Mouse (Mus musculus): ENCODE data around the gene Oaz2.

Oaz2 gene

DNA sequence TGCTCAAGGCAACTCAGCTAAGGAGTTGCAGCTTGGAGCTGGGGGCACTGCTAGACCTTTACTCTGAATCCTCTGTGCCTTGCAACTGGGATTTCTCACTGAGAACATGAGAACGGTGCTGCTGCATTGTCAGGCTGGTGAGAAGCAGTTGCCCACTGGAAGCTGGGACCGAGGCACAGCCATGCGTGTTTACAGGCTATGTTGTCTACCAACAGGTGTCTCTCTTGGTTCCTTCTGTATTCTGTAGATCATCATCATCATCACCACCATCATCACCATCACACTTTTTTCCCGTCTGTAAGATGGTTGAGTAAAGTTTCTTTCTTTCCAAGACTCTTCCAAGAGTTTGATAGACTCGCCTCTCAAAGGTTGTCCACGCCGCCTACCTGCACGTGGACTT lies at the start of gene Oaz2:
Gene Oaz2 (plus strand): TSS at position 301 of the 400 bp plus-strand sequence.
- no peak for DNase-seq (ENCODE audit: low spot score in 2 of 2)

DNA sequence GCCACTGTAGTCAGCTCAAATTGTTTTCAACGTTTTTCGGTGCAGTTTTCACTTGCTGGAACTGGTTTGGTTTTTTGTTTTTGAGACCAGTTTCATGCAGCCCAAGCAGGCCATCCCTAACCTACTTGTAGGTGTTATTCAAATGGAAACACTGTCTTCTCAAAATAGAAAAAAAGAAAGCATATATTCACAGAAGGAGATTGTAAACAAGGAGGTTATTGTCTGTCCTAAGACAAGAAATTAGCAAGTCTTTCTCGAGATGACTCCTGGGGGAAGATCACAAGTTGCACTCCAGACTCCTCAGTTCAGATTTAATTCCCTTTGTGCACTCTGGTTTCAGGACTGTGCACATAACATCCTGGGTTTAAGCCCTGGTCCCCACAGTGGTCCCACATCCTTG lies 48.5 kb upstream of the Oaz2 start:
- no peak for DNase-seq (ENCODE audit: low spot score in 2 of 2)

DNA sequence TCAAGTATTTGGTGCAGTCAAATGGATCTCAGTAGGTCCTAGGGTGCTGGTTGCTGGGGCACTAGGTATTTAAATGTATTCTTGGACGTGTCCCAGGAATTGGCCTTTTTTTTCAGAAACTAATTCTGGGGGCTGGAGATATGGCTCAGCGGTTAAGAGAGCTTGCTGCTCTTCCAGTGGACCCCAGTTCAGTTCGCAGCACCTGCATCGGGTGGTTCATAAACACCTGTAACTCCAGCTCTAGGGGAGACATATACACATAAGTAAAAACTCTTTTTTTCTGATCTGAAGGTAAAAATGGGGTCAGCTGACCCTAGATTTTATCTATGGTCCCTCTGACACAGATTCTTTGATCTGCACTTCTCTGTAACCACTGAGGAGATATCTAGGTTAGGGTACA lies 46.6 kb upstream of the Oaz2 start:
- no peak for DNase-seq (ENCODE audit: low spot score in 2 of 2)

GRCm38 (mm10) chr9:65621666-65622065 lies 46.1 kb upstream of the Oaz2 start:
- DNase-seq (ENCODE audit: low spot score in 2 of 2) = no peak

DNA sequence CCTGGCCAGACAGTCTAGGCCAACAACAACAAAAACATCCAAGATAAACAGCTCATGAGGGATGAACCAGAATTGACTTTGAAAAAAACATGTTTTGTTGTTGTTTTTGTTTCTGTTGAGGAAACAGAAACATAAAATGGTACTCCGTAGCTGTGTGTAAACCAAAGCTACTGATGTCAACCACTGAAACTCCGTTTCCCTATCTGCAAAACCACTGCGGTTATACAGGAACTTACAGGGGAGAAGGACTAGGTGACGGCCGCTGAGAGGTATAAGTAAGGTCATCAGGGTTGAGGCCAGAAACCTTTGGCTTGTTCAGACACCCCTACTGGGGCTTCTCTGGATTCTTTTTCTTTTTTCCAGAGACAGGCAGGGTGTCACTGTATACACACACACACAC lies 45.0 kb upstream of the Oaz2 start:
- DNase-seq (ENCODE audit: low spot score in 2 of 2) = no peak

GRCm38 (mm10) chr9:65624266-65624665 lies 43.5 kb upstream of the Oaz2 start:
- no peak for DNase-seq (ENCODE audit: low spot score in 2 of 2)

DNA sequence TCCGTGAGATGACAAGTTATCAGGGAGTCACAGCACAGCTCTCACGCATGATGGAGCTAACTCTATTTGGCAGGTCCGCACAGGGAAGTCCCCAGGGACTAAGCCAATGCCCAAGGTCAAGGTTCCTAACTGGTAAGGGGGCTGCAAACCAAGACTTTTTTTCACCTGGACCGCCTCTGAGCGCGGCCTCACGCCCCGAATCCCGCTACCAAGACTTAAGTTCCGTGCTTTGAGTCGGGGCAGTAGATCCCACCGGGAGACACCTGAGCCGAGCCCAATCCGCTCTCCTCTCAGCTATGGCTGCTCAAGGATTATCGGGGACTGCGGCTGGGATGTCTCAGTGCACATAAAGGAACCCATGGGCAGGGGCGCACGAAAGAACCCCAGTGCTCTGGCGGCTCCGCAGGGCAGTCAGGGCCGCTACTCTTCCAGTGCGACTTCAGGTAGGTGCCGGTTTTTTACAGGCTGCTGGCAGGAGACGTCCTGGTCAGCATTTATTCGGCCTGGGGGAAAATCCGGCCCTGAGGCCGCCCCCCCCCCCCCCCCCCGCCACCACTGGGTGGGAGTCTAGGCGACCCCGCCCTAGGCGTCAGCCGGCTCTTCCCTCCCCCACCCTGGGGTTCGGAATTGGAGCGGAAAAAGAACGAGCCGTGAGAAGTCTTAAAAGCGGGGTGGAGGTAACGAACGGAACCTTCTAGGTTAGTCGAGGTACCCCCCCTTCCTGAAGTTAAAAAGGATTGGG lies 38.6 kb upstream of the Oaz2 start, which contains the start of gene Rbpms2:
Gene Rbpms2 (plus strand): TSS at position 624 of the 742 bp plus-strand sequence.
- DNase-seq (ENCODE audit: low spot score in 2 of 2) = no peak

- peak in 1 of 2 experiments; percentile 6 for DNase-seq (ENCODE audit: low spot score in 2 of 2)
These were observed 37.8 kb upstream of the Oaz2 start for GRCm38 (mm10) chr9:65629767-65630630.

- no peak for DNase-seq (ENCODE audit: low spot score in 2 of 2)
These were observed 37.0 kb upstream of the Oaz2 start for GRCm38 (mm10) chr9:65630631-65631353.

GRCm38 (mm10) chr9:65631354-65632021 lies 36.3 kb upstream of the Oaz2 start:
- no peak for DNase-seq (ENCODE audit: low spot score in 2 of 2)

DNA sequence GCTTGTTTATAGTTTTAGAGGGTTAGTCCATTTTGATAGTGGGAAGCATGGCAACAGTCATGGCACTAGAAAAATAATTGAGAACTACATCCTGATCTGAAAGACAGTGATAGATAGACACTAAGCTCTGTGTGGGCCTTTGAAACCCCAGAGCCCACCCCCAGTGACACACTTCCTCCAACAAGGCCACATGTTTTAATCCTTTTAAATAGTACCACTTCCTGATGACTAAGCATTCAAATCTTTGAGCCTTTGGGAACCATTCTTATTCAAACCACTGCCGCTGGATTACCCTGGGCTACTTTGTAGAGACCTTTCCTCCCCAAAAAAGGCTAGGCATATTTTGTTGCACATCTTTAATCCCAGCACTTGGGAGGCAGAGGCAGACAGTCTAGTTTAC lies 32.0 kb upstream of the Oaz2 start:
- no peak for DNase-seq (ENCODE audit: low spot score in 2 of 2)

DNA sequence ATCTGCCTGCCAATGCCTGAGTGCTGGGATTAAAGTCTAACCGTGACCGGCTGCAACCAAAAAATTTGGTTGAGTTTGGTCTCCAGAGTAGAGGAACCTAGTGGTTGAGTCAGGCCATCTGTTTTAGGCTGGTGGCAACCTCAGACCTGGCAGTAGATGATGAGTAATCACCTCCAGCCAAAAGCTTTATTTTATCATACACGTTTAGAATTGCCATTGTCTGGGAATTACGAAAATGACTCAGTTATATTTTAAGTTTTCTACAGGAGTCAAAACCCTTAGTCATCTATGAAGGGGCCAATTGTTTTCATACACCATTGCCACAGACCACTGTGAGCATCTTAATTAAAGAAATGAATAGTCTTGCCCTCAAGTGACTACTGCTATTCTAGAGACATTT lies 30.9 kb upstream of the Oaz2 start:
- no peak for DNase-seq (ENCODE audit: low spot score in 2 of 2)

- DNase-seq (ENCODE audit: low spot score in 2 of 2) = no peak
These were observed 28.7 kb upstream of the Oaz2 start for GRCm38 (mm10) chr9:65639065-65639464.

- no peak for DNase-seq (ENCODE audit: low spot score in 2 of 2)
These were observed 26.9 kb upstream of the Oaz2 start for GRCm38 (mm10) chr9:65640838-65641410.

GRCm38 (mm10) chr9:65641446-65642052 lies 26.3 kb upstream of the Oaz2 start:
- no peak for DNase-seq (ENCODE audit: low spot score in 2 of 2)

- DNase-seq (ENCODE audit: low spot score in 2 of 2) = no peak
These were observed 25.3 kb upstream of the Oaz2 start for GRCm38 (mm10) chr9:65642546-65642945.

DNA sequence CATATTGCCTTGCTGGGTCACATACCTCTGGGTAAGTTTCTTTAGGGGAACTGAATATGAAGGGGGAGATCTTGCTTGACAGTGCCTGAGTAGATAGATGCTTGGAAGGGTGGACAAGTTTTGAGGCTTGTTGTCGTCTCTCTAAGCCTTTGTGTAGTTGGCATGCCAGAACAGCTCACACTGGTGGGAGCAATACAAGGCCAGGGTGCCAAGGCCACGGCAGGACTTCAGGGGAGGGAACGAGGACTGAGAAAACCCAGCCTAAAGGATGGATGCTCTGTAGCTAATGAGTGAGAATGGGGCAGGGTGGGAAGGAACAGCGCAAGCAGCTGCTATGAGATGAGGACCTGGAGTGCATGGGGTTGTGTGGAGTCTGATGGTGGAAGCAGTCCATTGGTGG lies 22.8 kb upstream of the Oaz2 start:
- DNase-seq (ENCODE audit: low spot score in 2 of 2) = no peak

- DNase-seq (ENCODE audit: low spot score in 2 of 2) = no peak
These were observed 21.8 kb upstream of the Oaz2 start for GRCm38 (mm10) chr9:65645984-65646383.

DNA sequence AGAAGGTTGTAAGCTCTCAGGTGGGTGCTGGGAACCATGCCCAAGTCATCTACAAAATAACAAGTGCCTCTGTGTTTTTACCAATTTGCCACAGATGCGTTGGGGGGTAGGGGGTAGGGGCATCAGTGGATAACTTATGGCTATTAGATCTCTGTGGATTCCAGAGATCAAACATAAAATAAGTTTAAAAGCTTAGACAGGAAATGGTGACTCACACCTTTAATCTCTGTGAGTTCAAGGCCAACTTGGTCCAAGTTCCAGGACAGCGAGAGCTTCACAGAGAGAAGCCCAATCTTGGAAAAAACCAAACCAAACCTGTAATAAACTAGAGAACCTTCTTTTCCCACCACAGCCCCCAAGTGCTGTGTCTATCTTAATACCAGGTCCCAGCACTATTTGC lies 21.0 kb upstream of the Oaz2 start:
- DNase-seq (ENCODE audit: low spot score in 2 of 2) = no peak

DNA sequence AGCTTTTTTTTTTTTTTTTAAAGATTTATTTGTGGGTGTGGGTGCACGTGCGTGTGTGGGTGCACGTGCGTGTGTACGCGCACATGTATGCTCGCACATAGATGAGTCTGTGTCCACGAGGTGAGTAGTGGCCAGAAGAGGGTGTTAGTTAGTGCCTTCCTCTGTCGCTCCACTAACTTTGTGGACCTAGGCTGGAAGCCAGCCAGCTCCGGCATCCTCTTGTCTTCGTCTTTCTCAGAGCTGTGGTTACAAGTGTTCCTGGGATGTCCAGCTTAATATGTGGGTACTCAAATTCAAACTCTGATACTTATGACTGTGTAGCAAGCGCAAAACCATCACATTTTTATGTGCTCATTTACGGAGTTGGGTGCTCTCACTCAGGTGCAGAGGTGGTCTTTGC lies 19.1 kb upstream of the Oaz2 start:
- DNase-seq (ENCODE audit: low spot score in 2 of 2) = no peak

GRCm38 (mm10) chr9:65649997-65650396 lies 17.8 kb upstream of the Oaz2 start:
- DNase-seq (ENCODE audit: low spot score in 2 of 2) = no peak

Data from spleen, postnatal 14 days (tissue).